Mouse (Mus musculus): ENCODE results near the gene Wdr44.

- no peak for TF ChIP-seq CTCF (IDR thresholded peaks at IDR 0.05; ENCODE audit: low read depth)
- TF ChIP-seq EP300 (IDR thresholded peaks at IDR 0.05; ENCODE audit: low read depth), result no peak
These were observed 114.3 kb downstream of the Wdr44 start for GRCm38 (mm10) chrX:23807125-23807524.

Data from liver, postnatal 0 days (tissue).